Mouse (Mus musculus) bone marrow macrophage, adult 2 months (primary cell): ENCODE data around the gene Entpd3. TPM values are rescaled to one million over a fixed set of nuclear protein-coding genes. Genes with fewer than 3 reads are reported as not detected.
"Not testable (repeated sequence)": the region's sequence is repeated elsewhere in the genome, so short reads cannot be mapped to it uniquely, and the experiment has no call there.

ENCODE experiments used
- H3K27ac ChIP-seq: 2 replicates; pipeline ENCODE4 v1.5.1; 2012; ENCODE audit warnings: low read depth, low read length; ENCODE audit not compliant: insufficient read depth
- H3K4me1 ChIP-seq: 2 replicates; pipeline ENCODE4 v1.6.1; 2012; ENCODE audit warnings: low read length; ENCODE audit not compliant: control insufficient read depth, insufficient read depth
- H3K4me3 ChIP-seq: 2 replicates; pipeline ENCODE4 v1.5.1; 2012; ENCODE audit warnings: mild to moderate bottlenecking, low read length, moderate library complexity; ENCODE audit not compliant: insufficient read depth
- CTCF ChIP-seq: IDR thresholded peaks from 2 replicates; pipeline ENCODE4 v1.5.1; 2012; ENCODE audit warnings: low read depth, mild to moderate bottlenecking, low read length, moderate library complexity
- POLR2A ChIP-seq: IDR thresholded peaks from 2 replicates; pipeline ENCODE4 v1.6.1; 2012; ENCODE audit warnings: mild to moderate bottlenecking, low read depth, low read length, borderline replicate concordance
- polyA plus RNA-seq: library from polyadenylated mRNA; stranded (reverse); fragments of >200 nt; gene quantifications from 2 replicates; pipeline ENCODE4 v1.2.4, GENCODE M21; 2012; ENCODE audit not compliant: missing spikeins, insufficient read depth, insufficient read length

Gene Entpd3
- polyA plus RNA-seq, 1 experiment: not detected

DNA sequence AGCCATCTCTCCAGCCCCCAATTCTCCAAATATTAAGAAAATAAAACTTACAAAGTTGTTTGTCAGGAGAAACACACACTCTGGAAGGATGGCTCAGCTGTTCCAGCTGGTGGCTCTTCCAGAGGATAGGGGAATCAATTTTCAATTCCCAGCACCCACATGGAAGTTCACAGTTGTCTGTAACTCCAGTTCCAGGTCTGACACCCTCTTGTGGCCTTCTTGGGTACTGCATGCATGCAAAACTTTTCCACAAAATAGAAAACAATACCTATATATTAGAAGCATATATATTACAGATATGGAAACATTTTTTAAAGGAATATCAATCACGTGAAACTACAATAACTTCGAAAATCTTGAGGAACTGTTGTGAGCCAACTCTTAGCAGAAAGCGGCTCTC lies 27.8 kb upstream of the Entpd3 start:
- peaks cover 7% of the 10 kb centered on the region for H3K4me1 ChIP-seq
- H3K27ac ChIP-seq: no peak overlapping the region
- TF ChIP-seq CTCF: no peak; the same call in 1 of the 2 replicates
- no peak for TF ChIP-seq POLR2A
- H3K4me3 ChIP-seq: no peak overlapping the region

DNA sequence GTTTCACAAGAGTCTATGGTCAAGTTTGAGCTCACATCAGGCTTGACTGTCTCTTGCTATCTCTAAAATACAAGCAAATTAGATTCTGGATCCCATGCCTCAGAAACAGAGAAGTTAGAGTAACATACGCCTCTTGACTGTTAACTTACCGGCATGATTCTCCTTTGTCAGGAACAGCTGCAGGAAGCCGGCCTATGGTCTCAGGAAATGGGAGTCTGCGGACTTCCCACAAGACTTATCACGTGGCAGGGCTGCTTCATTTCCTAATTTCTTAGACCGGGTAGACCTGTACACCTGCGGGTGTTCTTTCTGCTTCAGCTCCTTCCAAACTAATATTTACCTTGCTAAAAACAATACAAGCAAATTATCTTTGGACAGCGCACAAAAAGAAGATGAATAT lies 22.9 kb upstream of the Entpd3 start:
- no peak overlapping the region for H3K4me3 ChIP-seq
- H3K4me1 ChIP-seq: peaks cover 10% of the 10 kb centered on the region
- H3K27ac ChIP-seq: no peak overlapping the region
- no peak for TF ChIP-seq CTCF
- TF ChIP-seq POLR2A: no peak

- peaks cover 10% of the 10 kb centered on the region for H3K4me1 ChIP-seq
- no peak overlapping the region for H3K4me3 ChIP-seq
- TF ChIP-seq POLR2A (no peak), CTCF (no peak)
- H3K27ac ChIP-seq: no peak overlapping the region
Measured at GRCm38 (mm10) chr9:120518946-120519345, 20.7 kb upstream of the Entpd3 start.

- Histone ChIP-seq H3K4me3 (no peak overlapping the region), H3K4me1 (peaks cover 10% of the 10 kb centered on the region), H3K27ac (no peak overlapping the region)
- TF ChIP-seq POLR2A (no peak), CTCF (no peak)
Measured at GRCm38 (mm10) chr9:120519469-120520125, 20.0 kb upstream of the Entpd3 start.

DNA sequence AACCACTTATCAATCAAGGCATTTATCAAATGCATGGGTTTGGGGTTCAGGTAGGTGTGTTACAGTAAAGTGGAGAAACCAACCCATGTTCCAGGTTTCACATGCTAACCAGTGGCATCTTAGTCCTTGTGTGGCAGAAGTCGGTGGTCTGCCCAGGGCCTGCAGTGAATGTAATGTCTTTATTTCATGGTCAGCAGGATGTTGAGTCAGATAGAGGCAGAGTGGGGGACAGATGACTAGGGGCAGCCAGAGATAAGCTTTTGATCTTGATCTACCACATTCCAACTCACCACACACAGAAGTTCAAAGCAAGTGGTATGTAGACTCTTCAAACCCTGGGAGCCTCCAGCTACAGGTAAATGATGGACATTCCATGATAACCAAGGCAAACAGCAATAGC lies 18.5 kb upstream of the Entpd3 start:
- TF ChIP-seq POLR2A (no peak), CTCF (no peak)
- Histone ChIP-seq H3K27ac (no peak overlapping the region), H3K4me1 (peaks cover 9% of the 10 kb centered on the region), H3K4me3 (no peak overlapping the region)

GRCm38 (mm10) chr9:120527270-120527669 lies 12.3 kb upstream of the Entpd3 start:
- peaks cover 10% of the 10 kb centered on the region for H3K4me1 ChIP-seq
- TF ChIP-seq POLR2A (no peak), CTCF (no peak)

DNA sequence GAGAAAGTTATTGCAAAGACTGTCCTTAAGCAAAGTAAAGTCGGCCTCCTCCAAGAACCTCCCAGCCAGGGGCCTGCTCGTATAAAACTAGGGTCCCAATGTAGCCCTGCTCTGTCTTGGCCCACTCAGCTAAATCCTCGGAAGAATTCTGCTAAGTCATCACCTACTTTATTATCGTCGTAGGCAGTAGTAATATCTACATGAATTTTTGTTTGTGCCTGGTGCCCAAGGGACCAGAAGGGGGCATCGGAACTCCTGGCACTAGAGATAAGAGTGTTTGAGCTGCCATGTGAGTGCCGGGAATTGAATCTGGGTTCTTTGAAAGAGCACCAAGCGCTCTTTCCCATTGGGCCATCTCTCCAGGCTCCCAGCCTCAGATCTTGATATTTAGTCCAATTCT lies 11.7 kb upstream of the Entpd3 start:
- Histone ChIP-seq H3K4me1 (peaks cover 10% of the 10 kb centered on the region), H3K4me3 (no peak overlapping the region), H3K27ac (no peak overlapping the region)
- TF ChIP-seq CTCF (no peak), POLR2A (no peak)

More at GRCm38 (mm10) chr9:120527270-120527669, 12.3 kb upstream of the Entpd3 start:
- Histone ChIP-seq H3K27ac (no peak overlapping the region), H3K4me3 (no peak overlapping the region)

GRCm38 (mm10) chr9:120528815-120529510 lies 10.7 kb upstream of the Entpd3 start:
- peaks cover 10% of the 10 kb centered on the region for H3K4me1 ChIP-seq
- H3K4me3 ChIP-seq: no peak overlapping the region
- no peak overlapping the region for H3K27ac ChIP-seq
- TF ChIP-seq POLR2A: no peak
- no peak for TF ChIP-seq CTCF

DNA sequence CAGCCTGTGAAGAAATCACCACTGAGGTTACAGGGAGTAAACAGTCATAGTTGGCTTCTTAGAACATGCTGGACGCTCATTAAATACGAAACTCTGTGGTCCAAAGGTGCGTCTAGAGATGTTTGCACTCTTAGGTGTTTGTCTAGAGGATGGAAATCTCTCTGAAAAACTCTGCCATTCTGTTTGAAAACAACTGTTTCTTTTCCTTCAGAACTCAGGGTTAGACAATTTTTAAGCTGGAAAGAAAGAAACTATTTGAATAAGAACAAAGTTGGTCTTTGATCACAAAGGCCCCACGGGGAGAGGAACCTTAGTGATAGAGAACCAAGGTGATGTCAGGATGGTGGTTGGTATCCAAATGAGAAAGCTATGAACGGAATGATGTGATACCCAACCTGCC lies 9.1 kb upstream of the Entpd3 start:
- Histone ChIP-seq H3K4me1 (peaks cover 10% of the 10 kb centered on the region), H3K4me3 (no peak overlapping the region), H3K27ac (no peak overlapping the region)
- TF ChIP-seq CTCF: no peak
- no peak for TF ChIP-seq POLR2A

GRCm38 (mm10) chr9:120532062-120532461 lies 7.6 kb upstream of the Entpd3 start:
- H3K4me3 ChIP-seq: no peak overlapping the region
- TF ChIP-seq CTCF: no peak
- TF ChIP-seq POLR2A: no peak
- H3K27ac ChIP-seq: no peak overlapping the region
- peaks cover 10% of the 10 kb centered on the region for H3K4me1 ChIP-seq

- Histone ChIP-seq H3K27ac (no peak overlapping the region), H3K4me3 (no peak overlapping the region), H3K4me1 (peaks cover 10% of the 10 kb centered on the region)
- TF ChIP-seq POLR2A (no peak), CTCF (no peak)
Measured at GRCm38 (mm10) chr9:120532691-120533090, 6.9 kb upstream of the Entpd3 start.

DNA sequence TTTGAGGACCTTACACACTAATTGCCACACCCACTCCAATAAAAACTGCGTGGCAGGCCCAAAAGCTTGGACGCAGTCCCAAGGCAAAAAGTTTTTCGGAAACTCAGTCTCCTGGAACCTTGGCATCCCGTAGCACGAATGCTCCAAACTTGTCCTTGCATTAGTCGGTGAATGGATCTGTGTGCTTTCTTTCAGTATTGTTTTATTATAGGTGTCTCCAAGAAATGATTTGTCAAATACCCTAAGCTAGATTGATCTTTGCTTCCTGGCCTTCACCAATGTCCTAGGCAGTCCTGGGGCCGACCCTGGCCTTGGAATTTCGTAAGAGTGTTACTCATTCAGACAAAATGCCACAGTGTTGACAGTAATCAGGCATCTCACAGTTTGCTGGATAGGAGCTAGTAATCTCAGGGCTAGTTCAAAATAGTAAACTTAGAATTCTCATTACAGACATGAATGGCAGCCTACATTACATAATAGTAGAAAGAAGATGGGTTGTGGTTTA lies 6.1 kb upstream of the Entpd3 start:
- not testable (repeated sequence) for H3K4me3 ChIP-seq, H3K4me1 ChIP-seq, H3K27ac ChIP-seq
